Mouse (Mus musculus): ENCODE measurements around the gene Zfp128.
"Not testable (repeated sequence)": the region's sequence is repeated elsewhere in the genome, so short reads cannot be mapped to it uniquely, and the experiment has no call there.

The Zfp128 gene

DNA sequence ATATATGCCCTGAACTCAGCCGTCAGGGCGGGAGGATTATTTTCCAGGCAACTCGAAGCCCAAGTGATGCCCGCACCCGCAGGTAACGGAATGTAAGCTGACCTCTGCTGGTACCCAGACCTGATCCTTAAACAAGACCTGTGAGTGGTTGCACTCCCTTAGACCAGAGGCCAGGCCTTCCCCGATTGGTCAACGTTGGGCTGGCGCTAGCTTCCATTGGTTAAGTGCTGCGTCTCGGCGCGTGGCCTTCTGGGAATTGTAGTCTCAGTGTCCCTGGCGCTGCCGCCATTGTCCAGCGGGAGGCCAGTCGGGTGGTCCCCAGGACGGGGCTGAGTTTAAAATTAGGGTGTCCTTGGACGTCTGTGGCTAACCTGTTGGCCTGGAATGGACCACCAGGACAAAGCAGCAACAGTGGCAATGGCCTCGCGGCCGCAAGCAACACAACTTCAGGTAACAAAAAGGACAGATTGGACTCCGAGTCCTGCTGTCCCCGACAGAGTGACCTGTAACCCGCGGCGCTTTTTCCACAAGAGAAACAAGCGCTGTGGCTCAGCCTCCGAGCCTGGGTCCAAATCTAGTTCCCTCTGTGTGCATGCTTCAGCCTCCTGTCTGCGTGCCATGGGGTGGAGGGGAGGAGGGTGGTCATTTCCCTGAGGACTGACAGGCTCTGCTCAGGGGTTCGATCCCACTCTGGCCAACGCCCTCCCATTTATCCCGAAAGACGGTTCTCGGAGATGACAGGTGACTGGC lies at the start of gene Zfp128:
TSS of gene Zfp128 (plus strand) at position 267 of the 750 bp plus-strand sequence.
- DNase-seq (ENCODE audit: low read depth, low spot score), result peak; percentile 89

DNA sequence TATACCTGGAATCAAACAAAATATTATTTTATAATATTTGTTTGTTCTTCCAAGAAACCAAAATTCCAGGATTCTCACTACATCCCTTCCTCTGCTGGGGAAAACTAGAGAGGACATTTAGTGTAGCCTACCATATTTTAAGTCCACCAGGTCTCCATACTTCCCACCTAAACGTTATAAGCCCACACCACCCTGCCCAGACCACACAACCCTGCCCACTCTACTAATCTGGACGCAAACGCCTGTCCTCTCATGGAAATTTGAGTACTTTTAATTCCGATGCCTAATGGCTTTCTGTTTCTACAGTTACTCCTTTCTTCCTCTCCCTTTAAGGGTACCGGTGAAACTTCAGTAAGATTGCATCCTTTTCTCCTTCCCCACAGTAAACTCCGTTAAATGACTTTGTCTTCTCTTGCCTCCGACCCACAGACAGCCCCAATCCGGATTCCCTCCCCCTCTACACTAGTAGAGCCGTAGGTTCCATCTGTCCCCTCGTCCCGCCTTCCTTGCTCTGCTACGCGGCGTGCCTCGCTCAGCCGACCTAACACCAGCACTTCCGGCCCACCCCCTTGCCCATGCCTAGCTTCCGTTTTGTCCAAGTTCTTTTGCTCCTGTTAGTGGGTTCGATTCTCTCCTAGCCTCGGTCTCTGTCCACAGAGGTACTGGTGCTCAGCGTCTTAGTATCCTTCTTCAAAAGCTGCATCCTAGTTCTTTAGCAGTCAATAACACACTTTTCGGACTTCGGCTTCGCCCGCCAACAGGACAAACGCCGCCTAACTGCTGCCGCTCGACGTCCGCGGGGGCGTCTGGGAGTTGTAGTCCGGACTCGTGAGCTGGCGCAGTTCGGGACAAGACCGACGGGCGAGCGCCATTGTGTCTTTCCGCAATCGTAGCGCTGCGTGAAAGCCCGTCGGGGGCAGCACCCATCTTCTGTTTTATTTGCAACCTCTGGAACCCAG lies 46.5 kb upstream of the Zfp128 start, which contains the start of gene Zfp110:
TSS of gene Zfp110 (plus strand) at position 600 of the 959 bp plus-strand sequence.
- DNase-seq (ENCODE audit: low read depth, low spot score), result peak; percentile 74

DNA sequence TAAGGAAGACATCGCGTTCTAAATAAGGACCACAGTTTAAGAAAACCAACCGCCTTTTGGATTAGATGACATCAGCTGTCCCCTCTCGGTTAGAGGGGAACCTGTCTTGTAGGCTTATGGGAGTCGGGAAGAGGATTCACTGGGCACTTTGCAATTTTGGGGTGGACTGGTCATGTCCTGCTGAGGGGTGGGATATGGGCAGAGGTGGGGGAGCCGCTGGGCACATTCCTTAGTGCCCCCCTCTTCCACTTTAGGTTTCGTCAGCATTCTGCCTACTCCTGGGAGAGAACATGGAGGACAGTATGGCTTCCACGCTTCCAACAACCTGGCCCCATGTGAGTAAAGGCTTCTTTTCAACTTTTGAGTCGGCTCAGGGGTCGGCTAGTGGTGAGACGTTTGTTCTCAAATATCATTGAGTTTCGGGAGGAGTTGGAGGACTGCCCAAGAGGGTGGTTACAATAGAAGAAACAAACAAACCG lies 45.7 kb upstream of the Zfp128 start:
- DNase-seq (ENCODE audit: low read depth, low spot score), result no peak

DNA sequence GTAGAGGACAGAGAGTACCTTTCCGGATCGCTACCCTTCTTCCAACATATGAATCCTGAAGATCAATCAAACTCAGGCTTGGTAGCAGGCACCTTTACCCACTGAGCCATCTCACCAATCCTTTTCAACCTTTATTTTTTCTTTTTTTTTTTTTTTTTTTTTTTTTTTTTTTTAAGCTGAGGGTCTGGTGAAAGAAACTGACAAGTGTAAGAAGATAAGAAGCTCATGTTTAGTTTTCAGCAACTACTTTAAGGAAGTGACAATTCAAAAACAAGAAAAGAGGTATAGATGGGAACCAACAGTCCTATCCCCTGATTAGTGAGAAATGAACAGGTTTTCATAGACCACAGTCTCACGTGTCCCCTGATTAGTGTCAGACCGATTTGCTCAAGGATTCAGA lies 45.2 kb upstream of the Zfp128 start:
- DNase-seq (ENCODE audit: low read depth, low spot score), result no peak

DNA sequence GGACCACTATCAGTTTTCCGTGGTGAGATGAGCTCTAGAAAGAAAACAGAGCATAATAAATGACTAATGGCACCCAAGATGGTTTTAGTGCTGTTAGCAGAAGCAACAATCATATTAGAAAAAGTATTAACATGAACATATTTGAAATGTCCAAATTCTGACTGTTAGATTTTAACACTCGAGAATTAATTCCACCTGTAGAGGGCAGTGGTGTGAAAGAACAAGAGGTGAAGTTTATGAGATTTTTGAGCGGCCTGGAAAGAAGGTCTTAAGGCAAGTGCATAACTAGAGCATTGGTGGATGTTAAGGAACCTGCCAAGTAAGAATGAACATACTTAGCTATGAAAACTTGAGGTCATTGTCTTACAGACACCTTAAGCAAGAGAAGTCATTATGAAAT lies 6.7 kb upstream of the Zfp128 start:
- DNase-seq (ENCODE audit: low read depth, low spot score), result no peak

DNA sequence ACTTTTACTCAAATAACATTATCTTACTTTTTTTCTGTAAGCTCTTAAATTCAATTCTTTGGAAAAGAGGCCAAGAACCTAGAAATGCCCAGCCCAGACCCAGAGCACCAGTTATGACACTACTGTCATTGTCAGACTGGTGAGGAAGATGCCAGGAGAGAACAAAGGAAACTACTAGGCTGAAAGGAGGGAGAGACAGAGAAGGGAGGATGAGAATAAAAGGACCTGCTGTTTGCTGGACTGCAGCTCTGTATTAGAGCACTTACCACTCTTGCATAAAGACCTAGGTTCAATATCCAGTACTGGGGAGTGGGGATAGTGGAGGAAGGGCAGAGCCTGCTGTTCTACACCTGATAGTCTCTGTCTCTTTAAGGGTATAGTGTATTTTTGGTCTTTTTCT lies 941 bp upstream of the Zfp128 start:
- DNase-seq (ENCODE audit: low read depth, low spot score), result no peak

DNA sequence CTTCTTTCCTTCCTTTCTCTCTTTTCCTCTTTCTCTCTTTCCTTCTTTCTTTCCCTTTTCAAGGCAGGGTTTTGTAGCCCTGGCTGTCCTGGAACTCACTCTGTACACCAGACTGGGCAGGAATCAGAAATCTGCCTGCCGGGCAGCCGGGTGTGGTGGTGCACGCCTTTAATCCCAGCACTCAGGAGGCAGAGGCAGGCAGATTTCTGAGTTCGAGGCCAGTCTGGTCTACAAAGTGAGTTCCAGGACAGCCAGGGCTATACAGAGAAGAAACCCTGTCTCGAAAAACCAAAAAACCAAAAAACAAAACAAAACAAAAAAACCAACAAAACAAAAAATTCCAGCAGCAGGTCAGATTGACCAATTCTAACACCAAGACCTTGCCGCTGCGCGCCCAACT lies 480 bp upstream of the Zfp128 start:
- DNase-seq (ENCODE audit: low read depth, low spot score), result not testable (repeated sequence)

DNA sequence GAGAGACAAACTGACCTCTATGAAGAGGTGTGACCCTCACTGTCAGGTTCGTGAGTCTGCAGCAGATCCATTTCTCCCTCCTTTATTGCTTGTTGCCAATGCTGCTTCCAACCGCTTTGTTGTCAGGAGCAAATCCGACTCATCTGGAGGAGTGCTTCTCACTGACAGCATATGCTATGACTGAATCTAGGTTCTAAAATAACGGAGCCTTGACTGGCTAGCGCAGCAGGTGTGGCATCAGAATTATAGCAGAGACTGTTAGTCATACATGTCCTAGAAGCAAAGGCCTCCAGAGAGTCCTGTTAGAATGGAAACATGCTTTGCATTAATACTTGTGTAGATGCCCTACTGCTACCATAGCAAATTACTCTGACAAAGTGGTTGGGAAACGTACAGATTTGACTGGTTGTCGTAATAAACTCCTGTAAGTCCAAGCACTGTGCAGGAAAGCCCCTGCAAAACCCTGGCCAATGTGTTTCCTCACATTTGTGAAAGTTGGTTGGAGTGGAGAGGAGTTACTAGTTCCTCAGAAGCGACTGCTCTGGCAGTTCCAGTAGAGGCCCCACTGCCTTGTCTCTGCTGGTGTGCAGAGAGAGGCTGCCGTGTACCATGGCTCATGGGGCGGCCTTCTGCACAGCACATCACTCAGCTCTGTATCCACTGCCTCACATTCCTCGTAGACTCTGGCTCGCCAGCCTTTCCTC lies 5.7 kb downstream of the Zfp128 start:
- no peak for DNase-seq (ENCODE audit: low read depth, low spot score)

DNA sequence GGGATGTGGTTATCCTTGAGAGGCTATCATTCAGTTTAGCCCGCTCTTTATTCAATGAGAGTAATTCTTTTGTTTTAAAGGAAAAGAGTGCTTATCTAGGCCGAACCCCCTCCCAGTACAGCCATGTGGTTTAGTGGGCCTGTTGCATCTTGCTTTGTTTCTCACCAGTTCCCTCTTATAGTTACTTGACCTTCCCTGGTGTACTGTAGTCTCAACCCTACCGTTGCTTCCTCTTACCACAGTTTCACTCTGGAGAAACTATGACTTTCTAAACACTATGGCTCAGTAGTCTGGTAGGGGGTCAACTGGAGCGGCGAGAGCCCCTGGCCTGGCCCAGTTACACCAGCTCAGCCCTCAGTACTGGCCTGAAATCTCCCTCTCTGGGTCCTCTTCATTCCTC lies 6.6 kb downstream of the Zfp128 start:
- no peak for DNase-seq (ENCODE audit: low read depth, low spot score)

DNA sequence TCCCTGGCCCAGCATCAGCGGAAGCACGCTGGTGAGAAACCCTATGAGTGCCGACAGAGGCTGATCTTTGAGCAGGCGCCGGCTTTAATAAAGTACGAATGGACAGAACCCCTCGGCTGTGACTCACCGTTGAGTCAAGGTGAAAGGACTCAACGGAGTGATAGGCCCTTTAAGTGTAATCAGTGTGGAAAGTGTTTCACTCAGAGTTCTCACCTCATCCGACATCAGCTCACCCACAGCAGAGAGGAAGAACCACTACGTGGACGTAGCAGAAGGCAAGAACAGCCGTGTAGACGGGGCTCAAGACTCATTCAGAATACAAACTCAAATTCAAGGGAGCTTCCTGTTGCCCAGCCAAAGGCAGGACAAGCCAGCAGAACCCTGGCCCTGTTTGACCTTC lies 10.0 kb downstream of the Zfp128 start:
- DNase-seq (ENCODE audit: low read depth, low spot score), result no peak

DNA sequence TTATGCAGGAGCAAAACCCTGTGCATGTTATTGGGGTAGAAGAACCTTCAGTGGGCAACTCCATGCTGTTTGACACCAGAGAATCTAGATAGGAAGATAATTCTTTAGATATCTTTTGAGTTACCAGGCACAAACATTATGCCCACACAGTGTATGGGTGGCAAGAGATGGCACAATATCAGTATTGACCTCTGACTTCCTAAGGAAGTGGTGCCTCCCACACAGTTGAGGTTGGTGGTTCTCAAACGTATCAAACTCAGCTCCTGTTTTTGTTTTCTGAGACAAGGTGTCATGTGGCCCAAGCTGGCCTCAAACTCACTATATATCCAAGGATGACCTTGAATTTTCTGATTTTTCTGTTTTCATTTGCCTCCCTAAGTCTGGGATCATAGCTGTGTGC lies 10.4 kb downstream of the Zfp128 start:
- no peak for DNase-seq (ENCODE audit: low read depth, low spot score)

DNA sequence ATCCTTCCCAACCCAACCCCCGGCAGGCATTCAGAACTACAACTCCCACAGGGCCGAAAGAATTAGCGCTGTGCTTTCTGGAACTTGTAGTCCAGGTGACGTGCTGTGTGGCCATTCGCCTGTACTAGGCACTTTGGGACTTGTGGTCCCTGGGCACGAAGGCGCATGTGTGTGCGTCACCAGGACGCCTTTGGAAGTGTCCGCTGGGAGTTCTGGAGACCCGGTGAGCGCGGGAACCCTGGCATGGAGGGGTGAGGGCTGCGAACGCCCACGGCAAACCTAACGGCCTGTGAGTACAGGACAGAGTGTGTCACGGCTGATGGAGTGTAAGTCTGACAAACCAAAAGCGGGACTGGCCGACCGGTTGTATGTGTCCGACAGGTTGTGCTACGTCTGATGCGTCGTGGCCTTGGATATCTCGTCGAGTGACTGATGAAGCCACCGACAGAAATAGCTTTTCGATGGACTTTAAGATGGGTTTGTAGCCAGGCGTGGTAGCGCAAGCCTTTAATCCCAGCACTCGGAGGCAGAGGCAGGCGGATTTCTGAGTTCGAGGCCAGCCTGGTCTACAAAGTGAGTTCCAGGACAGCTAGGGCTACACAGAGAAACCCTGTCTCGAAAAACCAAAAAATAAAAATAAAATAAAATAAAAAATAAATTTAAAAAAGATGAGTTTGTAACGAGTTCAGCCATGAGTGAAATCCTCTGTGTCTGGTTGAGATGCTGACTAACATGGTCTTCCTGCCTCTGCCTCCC lies 16.9 kb downstream of the Zfp128 start, which contains the start of gene Zscan22:
TSS of gene Zscan22 (plus strand) at position 161 of the 756 bp plus-strand sequence.
- DNase-seq (ENCODE audit: low read depth, low spot score), result peak; percentile 92

DNA sequence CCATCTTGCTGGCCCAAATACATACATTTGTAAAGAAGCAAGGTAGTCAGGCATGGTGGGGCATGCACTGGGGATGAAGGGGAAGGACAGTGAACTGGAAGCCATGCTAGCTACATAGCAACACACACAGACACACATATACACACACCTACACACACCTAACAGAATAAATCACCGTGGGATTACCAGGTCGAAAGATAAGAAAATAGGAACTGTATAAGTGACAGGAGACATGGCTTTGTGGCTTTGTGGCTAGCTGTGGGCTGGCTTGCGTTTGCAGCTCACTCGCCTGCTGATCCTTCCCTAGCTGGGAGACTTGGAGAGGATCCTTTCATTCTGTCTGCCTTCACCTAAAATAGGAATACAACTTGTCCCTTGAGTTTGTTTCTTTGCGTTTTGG lies 20.5 kb downstream of the Zfp128 start:
- no peak for DNase-seq (ENCODE audit: low read depth, low spot score)

DNA sequence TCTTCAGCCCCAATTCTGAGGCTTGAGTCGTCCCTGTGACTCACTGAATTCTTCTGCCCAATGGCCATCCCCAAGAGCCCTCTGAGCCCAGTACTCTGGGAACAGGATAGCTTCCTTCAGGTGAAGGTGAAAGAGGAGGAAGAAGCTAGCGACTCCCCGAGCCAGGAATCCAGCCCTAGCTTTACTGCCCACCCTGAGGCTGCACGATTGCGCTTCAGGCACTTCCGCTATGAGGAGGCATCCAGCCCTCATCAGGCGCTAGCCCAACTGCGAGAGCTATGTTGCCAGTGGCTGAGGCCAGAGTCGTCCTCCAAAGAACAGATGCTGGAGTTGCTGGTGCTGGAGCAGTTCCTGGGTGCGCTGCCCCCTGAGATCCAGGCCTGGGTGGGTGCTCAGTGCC lies 22.6 kb downstream of the Zfp128 start:
- DNase-seq (ENCODE audit: low read depth, low spot score), result no peak

DNA sequence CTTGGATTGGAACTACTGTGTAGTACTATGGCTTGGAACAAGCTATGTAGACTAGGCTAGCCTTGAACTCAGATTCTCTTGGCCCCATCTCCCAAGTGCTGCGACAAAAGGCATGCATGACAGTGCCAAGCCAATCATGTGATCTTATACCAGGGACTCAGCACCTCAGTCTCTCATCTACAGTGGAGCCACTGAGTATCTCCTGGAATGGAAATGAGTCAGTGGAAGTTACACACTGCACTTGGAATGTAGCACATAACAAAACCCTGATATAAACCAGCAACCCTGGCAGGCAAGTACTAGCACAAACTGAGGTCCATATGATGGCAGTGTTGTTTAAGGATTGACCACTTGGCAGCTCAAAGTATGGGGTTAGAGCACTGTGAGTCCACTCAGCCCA lies 24.2 kb downstream of the Zfp128 start:
- DNase-seq (ENCODE audit: low read depth, low spot score), result no peak

DNA sequence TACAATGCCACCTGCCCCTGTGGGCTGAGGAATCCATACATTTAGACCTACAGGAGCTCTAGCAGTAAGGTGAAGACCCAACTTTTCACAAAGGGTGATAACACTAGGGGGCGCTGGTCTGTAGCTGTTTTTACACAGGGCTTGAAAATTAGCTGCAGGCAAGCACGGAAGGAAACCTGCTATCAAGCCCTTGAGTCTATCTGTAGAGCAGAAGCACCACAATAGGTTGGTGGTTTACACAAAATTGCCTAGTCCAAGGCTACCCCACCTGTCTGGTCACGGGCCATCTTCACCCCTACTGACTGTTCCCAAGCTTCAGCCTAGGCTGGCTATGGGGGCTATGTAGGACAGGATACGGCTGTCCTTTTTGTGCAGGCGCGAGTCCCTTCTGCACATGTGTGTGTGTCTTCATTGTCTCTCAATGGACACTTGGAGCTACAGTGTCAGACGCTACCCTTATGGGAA lies 28.6 kb downstream of the Zfp128 start:
- DNase-seq (ENCODE audit: low read depth, low spot score), result no peak

DNA sequence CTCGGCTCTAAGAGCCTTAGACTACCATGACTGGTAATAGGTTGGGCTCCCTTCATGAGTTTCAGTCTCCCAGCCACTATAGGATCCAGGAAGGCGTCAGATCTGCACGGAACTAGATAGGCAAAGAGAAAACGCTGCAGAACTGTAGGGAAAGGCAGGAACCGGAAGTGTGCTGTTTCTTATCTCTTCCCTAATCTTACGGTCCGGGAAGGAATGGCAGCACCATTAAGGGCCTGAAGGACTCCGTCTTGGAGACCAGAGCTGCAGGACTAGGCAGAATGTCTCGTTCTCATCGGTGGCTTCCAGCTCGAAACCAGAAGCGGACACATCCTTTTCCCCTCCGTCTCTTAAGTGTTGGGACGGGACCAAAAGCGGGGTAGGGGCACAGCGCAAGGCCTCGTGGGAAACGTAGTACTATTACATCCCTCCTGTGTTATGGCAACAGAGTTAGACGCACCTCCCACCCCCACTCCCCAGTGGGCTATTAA lies 29.2 kb downstream of the Zfp128 start:
- peak; percentile 66 for DNase-seq (ENCODE audit: low read depth, low spot score)

DNA sequence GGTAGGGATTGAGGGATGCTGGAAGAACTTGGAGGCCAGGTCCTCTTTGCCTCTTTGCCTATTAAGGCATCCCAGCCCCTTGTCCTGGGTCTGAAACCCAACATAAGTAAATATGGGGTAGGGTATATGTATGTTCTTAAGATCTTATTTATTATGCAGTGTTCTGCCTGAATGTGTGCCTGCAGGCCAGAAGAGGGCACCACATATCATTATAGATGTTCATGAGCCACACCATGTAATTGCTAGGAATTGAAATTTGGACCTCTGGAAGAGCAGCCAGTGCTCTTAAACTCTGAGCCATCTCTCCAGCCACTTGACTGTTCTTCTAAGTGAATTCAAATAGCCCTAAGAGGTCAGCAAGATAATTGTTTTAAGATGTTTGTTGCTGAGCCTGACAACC lies 32.6 kb downstream of the Zfp128 start:
- DNase-seq (ENCODE audit: low read depth, low spot score), result no peak

DNA sequence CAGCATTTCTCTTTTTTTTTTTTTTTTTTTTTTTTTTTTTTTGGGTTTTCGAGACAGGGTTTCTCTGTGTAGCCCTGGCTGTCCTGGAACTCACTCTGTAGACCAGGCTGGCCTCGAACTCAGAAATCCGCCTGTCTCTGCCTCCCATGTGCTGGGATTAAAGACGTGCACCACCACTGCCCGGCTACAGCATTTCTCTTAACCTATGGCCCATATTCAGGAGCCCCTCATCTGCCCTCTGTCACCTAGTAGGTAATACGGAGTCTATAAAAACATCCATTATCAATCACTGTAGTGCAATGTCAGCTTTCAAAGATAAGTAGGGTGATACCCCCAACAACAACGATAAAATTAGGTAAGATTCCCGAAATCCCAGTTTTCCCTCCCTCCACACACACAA lies 39.5 kb downstream of the Zfp128 start:
- DNase-seq (ENCODE audit: low read depth, low spot score), result not testable (repeated sequence)

DNA sequence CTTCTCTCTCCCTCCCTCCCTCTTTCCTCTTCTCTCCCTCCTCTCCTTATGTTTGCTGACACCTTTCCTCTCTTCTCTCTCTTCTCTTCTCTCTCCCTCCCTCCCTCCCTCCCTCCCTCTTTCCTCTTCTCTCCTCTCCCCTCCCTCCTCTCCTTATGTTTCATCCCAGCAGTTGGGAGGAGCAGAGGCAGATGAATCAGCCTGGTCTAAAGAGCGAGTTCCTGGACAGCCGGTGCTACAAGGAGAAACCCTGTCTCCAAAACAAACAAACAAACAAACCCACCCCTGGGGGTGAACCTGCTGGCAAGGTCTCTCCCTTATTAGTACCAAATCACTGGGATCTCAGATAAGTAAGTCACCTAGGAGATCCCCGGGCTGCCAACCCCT lies 40.3 kb downstream of the Zfp128 start:
- no peak for DNase-seq (ENCODE audit: low read depth, low spot score)
